Mouse (Mus musculus): ENCODE data around the gene Kctd2.
"Not testable (repeated sequence)": the region's sequence is repeated elsewhere in the genome, so short reads cannot be mapped to it uniquely, and the experiment has no call there.

DNA sequence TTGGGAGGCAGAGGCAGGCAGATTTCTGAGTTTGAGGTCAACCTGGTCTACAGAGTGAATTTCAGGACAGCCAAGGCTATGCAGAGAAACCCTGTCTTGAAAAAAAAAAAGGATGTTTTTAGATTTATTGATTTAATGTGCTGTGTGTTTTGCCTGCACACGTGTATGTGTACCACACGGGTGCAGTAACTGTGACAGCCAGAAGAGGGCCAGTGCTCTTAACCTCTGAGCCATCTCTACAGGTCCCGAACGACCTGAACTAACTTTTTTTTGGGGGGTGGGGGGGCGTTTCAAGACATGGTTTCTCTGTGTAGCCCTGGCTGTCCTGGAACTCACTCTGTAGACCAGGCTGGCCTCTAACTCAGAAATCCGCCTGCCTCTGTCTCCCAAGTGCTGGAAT, 34.9 kb downstream of the Kctd2 start:
- not testable (repeated sequence) for TF ChIP-seq POLR2A (IDR thresholded peaks at IDR 0.05; ENCODE audit: borderline replicate concordance, extremely low read depth, insufficient read depth, insufficient read length, poor library complexity, severe bottlenecking); CTCF (IDR thresholded peaks at IDR 0.05; ENCODE audit: borderline replicate concordance, extremely low read depth, insufficient read depth, insufficient read length)
